Mouse (Mus musculus): ENCODE results near the gene Rnf151. TPM values are rescaled to one million over a fixed set of nuclear protein-coding genes. Genes with fewer than 3 reads are reported as not detected.
A peak's percentile ranks its signal among the peaks of the same experiment; 100 is the strongest.

Rnf151 gene
- polyA plus RNA-seq, 1 experiment from 2014 or later: not detected

DNA sequence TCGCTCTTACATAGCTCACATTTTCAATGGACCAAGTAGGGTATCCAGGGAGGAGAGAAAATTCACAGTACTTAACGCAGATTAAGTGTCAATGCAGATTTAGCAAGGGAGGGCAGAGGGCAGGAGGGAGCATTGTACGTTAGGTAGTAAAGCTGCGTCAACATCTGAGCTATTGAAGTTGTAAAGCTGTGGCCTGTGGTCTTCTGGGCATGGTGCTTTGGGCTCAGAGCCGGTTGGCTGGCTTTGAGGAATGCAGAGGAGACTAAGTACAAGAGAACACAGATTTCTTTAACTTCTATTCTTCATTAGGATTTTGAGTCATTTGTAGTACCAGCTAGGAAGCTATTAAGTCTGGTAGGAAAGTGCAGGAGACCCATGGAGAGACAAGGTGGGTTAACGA lies 2.3 kb downstream of the Rnf151 start:
- TF ChIP-seq CTCF (IDR thresholded peaks at IDR 0.05; ENCODE audit: low read depth): no peak
- Histone ChIP-seq H3K27ac (peak overlapping the region; percentile 65), H3K4me2 (ENCODE audit: low read length) (no peak overlapping the region), H3K27me3 (ENCODE audit: insufficient read depth, low read length) (no peaks in the 10 kb centered on the region), H3K4me3 (replicated peaks; ENCODE audit: low read depth, low read length) (no peak overlapping the region), H3K9me3 (replicated peaks; ENCODE audit: low read length) (no peaks in the 10 kb centered on the region), H3K4me1 (replicated peaks; ENCODE audit: insufficient read depth, low read length) (no peaks in the 10 kb centered on the region), H3K9ac (ENCODE audit: low read depth, low read length) (no peak overlapping the region), H3K36me3 (ENCODE audit: insufficient read depth, low read length) (0 out of 2 replicates have a peak, but pooled peaks cover 6% of the 10 kb centered on the region)
- WGBS: 43% methylated on average over 6 of the region's 6 CpGs
- ATAC-seq (replicated peaks; ENCODE audit: low FRiP score, low read depth) (no peak), DNase-seq (ENCODE audit: low spot score) (peak; percentile 57)

DNA sequence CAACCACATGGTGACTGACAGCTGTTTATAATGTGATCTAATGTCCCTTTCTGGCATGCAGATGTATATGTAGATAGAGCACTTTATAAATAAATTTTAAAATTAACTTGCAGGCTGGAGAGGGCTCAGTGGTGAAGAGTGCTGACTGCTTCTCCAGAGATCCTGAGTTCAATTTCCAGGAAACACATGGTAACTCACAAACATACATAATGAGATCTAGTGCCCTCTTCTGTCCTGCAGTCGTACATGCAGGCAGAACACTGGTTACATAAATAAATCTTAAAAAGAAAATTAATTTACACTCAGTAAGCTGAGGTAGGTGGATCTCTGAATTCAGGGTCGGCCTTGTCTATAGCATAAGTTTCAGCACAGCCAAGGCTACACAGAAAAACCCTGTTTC lies 9.2 kb downstream of the Rnf151 start:
- no peaks in the 10 kb centered on the region for H3K4me1 ChIP-seq (replicated peaks; ENCODE audit: insufficient read depth, low read length)
- no peak overlapping the region for H3K4me2 ChIP-seq (ENCODE audit: low read length)
- 25% methylated on average over 2 of the region's 2 CpGs for whole genome bisulfite sequencing
- H3K9me3 ChIP-seq (replicated peaks; ENCODE audit: low read length): no peaks in the 10 kb centered on the region
- peak; percentile 80 for DNase-seq (ENCODE audit: low spot score)
- H3K4me3 ChIP-seq (replicated peaks; ENCODE audit: low read depth, low read length): no peak overlapping the region
- TF ChIP-seq CTCF (IDR thresholded peaks at IDR 0.05; ENCODE audit: low read depth): peak; percentile 66
- no peaks in the 10 kb centered on the region for H3K27me3 ChIP-seq (ENCODE audit: insufficient read depth, low read length)
- H3K27ac ChIP-seq: no peak overlapping the region
- ATAC-seq (replicated peaks; ENCODE audit: low FRiP score, low read depth): no peak
- H3K36me3 ChIP-seq (ENCODE audit: insufficient read depth, low read length): peaks cover 10% of the 10 kb centered on the region; the same call in 1 of the 2 replicates
- H3K9ac ChIP-seq (ENCODE audit: low read depth, low read length): no peak overlapping the region

DNA sequence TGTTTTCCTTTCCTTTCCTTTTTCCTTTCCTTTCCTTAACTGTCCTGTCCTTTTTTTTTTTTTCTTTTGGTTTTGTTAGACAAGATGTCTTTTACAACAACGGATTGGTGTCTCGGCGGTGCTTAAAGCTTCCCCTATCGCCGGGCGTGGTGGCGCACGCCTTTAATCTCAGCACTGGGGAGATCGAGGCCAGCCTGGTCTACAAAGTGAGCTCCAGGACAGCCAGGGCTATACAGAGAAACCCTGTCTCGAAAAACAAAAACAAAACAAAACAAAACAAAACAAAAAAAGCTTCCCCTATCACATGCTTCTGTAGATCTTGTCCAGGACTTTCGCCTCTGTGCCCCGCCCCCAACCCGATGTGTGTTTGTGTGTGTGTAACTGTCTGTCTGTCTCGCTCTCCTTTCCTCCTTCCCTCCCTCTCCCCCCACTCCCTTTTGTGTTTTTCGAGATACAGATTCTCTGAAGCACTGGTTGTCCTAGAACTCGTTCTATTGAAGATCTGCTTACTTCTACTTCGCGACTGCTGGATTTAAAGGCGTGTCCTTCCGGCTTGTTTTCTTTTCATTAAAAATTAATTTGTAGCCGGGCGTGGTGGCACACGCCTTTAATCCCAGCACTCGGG lies 9.9 kb downstream of the Rnf151 start:
- peak overlapping the region; percentile 69; the same call in 1 of the 2 replicates for H3K9ac ChIP-seq (ENCODE audit: low read depth, low read length)
- peak overlapping the region; percentile 76 for H3K4me2 ChIP-seq (ENCODE audit: low read length)
- H3K27me3 ChIP-seq (ENCODE audit: insufficient read depth, low read length): no peaks in the 10 kb centered on the region
- peak overlapping the region; percentile 77 for H3K4me3 ChIP-seq (replicated peaks; ENCODE audit: low read depth, low read length)
- DNase-seq (ENCODE audit: low spot score) (no peak), ATAC-seq (replicated peaks; ENCODE audit: low FRiP score, low read depth) (no peak)
- H3K4me1 ChIP-seq (replicated peaks; ENCODE audit: insufficient read depth, low read length): no peaks in the 10 kb centered on the region
- WGBS: 4% methylated on average over 24 of the region's 24 CpGs
- H3K9me3 ChIP-seq (replicated peaks; ENCODE audit: low read length): no peaks in the 10 kb centered on the region
- peaks cover 10% of the 10 kb centered on the region; the same call in 1 of the 2 replicates for H3K36me3 ChIP-seq (ENCODE audit: insufficient read depth, low read length)
- H3K27ac ChIP-seq: peak overlapping the region; percentile 80
- TF ChIP-seq CTCF (IDR thresholded peaks at IDR 0.05; ENCODE audit: low read depth): no peak

DNA sequence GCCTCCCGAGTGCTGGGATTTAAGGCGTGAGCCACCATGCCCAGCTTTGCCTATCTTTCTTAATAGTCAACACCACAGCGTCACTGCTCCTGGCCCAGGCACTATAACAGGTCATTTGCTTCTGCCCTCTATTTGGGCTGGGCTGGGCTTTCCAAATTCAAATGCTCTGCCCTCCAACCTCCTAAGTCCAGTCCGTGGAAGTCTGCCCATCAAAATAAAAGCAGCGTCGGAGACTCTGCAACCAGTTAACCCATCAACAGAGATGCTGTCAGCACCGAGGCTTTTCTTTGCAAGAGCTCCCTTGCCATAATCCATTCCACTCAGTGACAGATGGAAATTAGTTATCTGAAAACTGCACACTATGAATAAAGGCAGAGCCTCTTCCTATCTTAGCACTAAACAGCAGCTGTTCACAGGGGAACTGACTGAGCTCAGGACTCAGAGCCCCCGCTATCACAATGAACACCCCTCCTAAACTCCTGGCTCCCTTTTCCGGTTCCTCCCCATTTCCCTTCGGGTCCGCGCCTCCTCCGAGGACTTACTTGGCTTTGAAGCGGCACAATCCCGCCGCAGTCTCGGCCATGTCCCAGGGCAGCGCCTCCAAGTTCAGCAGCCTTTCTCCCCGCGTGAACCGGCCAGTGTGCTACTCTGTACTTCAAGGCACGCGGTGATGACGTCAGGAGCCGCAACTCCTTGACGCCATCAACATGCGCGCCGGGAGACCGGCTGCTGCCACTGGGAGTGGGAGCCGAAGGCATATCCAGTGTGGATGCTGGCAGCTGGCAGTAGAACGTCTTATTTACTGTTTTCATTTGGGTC lies 10.7 kb downstream of the Rnf151 start, which contains the start of gene Tbl3:
Gene Tbl3 (minus strand): TSS at position 679 of the 819 bp plus-strand sequence.
- no peaks in the 10 kb centered on the region for H3K9me3 ChIP-seq (replicated peaks; ENCODE audit: low read length)
- peak within 1 kb of the TSS; percentile 76 for H3K4me2 ChIP-seq (ENCODE audit: low read length)
- WGBS: 2% methylated on average over 32 of the region's 32 CpGs
- H3K36me3 ChIP-seq (ENCODE audit: insufficient read depth, low read length): peaks cover 10% of the 10 kb centered on the region; the same call in 1 of the 2 replicates
- peak; percentile 93 for DNase-seq (ENCODE audit: low spot score)
- peak; percentile 79 for ATAC-seq (replicated peaks; ENCODE audit: low FRiP score, low read depth)
- H3K4me1 ChIP-seq (replicated peaks; ENCODE audit: insufficient read depth, low read length): no peaks in the 10 kb centered on the region
- H3K4me3 ChIP-seq (replicated peaks; ENCODE audit: low read depth, low read length): peak within 1 kb of the TSS; percentile 77
- H3K27me3 ChIP-seq (ENCODE audit: insufficient read depth, low read length): no peaks in the 10 kb centered on the region
- TF ChIP-seq CTCF (IDR thresholded peaks at IDR 0.05; ENCODE audit: low read depth): no peak
- H3K27ac ChIP-seq: peak within 1 kb of the TSS; percentile 80
- H3K9ac ChIP-seq (ENCODE audit: low read depth, low read length): peak within 1 kb of the TSS; percentile 69

DNA sequence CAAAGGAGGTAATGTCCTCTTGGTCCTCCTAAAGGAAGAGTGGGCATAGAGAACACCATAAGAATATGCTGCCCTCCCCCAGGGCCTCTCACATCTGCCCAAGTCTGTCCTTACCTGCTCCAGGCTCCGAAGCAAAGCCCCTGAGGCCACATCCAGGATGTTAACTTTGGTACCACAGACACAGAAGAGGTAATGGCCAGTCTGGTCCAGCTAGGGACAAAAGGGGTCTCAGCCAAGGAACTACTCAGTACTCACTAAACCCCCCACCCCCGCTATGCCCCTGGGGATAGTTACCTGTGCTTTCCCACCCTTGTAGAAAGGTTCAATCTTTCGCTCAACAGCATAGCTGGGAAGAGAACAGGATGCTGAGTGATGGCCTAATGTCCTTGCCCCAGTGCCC lies 12.0 kb downstream of the Rnf151 start:
- Histone ChIP-seq H3K4me2 (ENCODE audit: low read length) (no peak overlapping the region), H3K27ac (no peak overlapping the region), H3K9ac (ENCODE audit: low read depth, low read length) (no peak overlapping the region), H3K9me3 (replicated peaks; ENCODE audit: low read length) (no peaks in the 10 kb centered on the region), H3K36me3 (ENCODE audit: insufficient read depth, low read length) (peaks cover 21% of the 10 kb centered on the region), H3K27me3 (ENCODE audit: insufficient read depth, low read length) (no peaks in the 10 kb centered on the region), H3K4me3 (replicated peaks; ENCODE audit: low read depth, low read length) (no peak overlapping the region), H3K4me1 (replicated peaks; ENCODE audit: insufficient read depth, low read length) (no peaks in the 10 kb centered on the region)
- no peak for DNase-seq (ENCODE audit: low spot score)
- ATAC-seq (replicated peaks; ENCODE audit: low FRiP score, low read depth): no peak
- 92% methylated on average over 3 of the region's 3 CpGs for WGBS
- TF ChIP-seq CTCF (IDR thresholded peaks at IDR 0.05; ENCODE audit: low read depth): no peak

- TF ChIP-seq CTCF (IDR thresholded peaks at IDR 0.05; ENCODE audit: low read depth): no peak
- no peak for ATAC-seq (replicated peaks; ENCODE audit: low FRiP score, low read depth)
- H3K4me1 ChIP-seq (replicated peaks; ENCODE audit: insufficient read depth, low read length): peaks cover 10% of the 10 kb centered on the region
- 86% methylated on average over 9 of the region's 9 CpGs for WGBS
- DNase-seq (ENCODE audit: low spot score): no peak
- no peak overlapping the region for H3K4me2 ChIP-seq (ENCODE audit: low read length)
- peaks cover 31% of the 10 kb centered on the region for H3K36me3 ChIP-seq (ENCODE audit: insufficient read depth, low read length)
- H3K9ac ChIP-seq (ENCODE audit: low read depth, low read length): 0 out of 2 replicates have a peak overlapping the region, but pooled peaks have one; percentile 18
- H3K27ac ChIP-seq: no peak overlapping the region
- no peaks in the 10 kb centered on the region for H3K9me3 ChIP-seq (replicated peaks; ENCODE audit: low read length)
- no peaks in the 10 kb centered on the region for H3K27me3 ChIP-seq (ENCODE audit: insufficient read depth, low read length)
- H3K4me3 ChIP-seq (replicated peaks; ENCODE audit: low read depth, low read length): no peak overlapping the region
Observed at GRCm38 (mm10) chr17:24701251-24701650, 16.6 kb downstream of the Rnf151 start.
